Mouse (Mus musculus): Measurements from ENCODE around the gene Rplp2.

- TF ChIP-seq CTCF (IDR thresholded peaks at IDR 0.05; ENCODE audit: low read depth, low read length) (no peak), POLR2A (IDR thresholded peaks at IDR 0.05; ENCODE audit: insufficient read depth, low read length) (no peak), EP300 (IDR thresholded peaks at IDR 0.05; ENCODE audit: insufficient read depth, low read depth, low read length) (no peak)
These were observed 27.0 kb downstream of the Rplp2 start for GRCm38 (mm10) chr7:141474160-141474559.
